Mouse (Mus musculus): ENCODE data around the gene Epgn. TPM values are rescaled to one million over a fixed set of nuclear protein-coding genes. Genes with fewer than 3 reads are reported as not detected.

Gene Epgn
- total RNA-seq, 1 experiment = not detected

DNA sequence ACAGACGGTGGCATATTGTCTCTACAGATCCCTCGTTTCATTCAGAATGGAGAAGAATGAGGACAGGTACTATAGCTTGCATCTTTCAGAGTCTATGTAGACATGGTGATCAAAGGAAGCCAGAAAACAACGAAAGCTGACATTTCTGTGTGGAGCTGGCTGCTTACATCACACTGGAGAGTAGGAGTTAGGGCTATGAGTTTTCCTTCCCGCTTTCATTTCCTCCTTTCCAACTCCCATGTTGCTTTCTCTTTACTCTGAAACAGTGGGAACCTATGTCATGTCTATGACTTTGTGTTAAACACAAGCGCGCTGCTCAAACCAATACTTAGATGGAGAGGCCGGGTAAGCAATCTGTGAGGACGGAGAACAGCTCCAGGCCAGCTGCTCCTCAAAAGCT is 27.3 kb upstream of the Epgn start:
- Histone ChIP-seq H3K9me3 (ENCODE audit: control insufficient read depth, insufficient read depth, low read depth, low read length) (no peaks in the 10 kb centered on the region), H3K36me3 (ENCODE audit: control insufficient read depth, insufficient read depth, low read length, poor library complexity, severe bottlenecking) (no peaks in the 10 kb centered on the region), H3K4me3 (ENCODE audit: insufficient read depth in 1 of 2, low read depth in 1 of 2, low read length in 2 of 2, poor library complexity in 1 of 2, severe bottlenecking in 1 of 2) (no peak overlapping the region), H3K9ac (ENCODE audit: insufficient read depth, low read depth, low read length, poor library complexity, severe bottlenecking) (no peak overlapping the region), H3K4me1 (ENCODE audit: control insufficient read depth in 2 of 2, insufficient read depth in 2 of 2, low read length in 2 of 2, poor library complexity in 1 of 2) (no peaks in the 10 kb centered on the region), H3K27ac (ENCODE audit: insufficient read depth, low read depth, low read length, poor library complexity, severe bottlenecking) (no peak overlapping the region)
- in situ Hi-C loops (cut with MboI; ENCODE audit: low sequenced_read_pairs in 2 of 2, unreplicated experiment in 2 of 2) = no loop called here
- TF ChIP-seq MAFK (IDR thresholded peaks at IDR 0.05; ENCODE audit: insufficient read depth, low read depth, low read length) = no peak
- TF ChIP-seq ZNF384 (IDR thresholded peaks at IDR 0.05; ENCODE audit: low read depth, low read length) = no peak
- no peak for TF ChIP-seq ZC3H11A (IDR thresholded peaks at IDR 0.05; ENCODE audit: borderline replicate concordance, low read depth, low read length)
- TF ChIP-seq HCFC1 (IDR thresholded peaks at IDR 0.05; ENCODE audit: borderline replicate concordance, insufficient read depth, low read length) = no peak
- no peak for TF ChIP-seq CHD2 (IDR thresholded peaks at IDR 0.05; ENCODE audit: low read depth, low read length)
- DNase-seq (ENCODE audit: low read depth, low spot score) = no peak

DNA sequence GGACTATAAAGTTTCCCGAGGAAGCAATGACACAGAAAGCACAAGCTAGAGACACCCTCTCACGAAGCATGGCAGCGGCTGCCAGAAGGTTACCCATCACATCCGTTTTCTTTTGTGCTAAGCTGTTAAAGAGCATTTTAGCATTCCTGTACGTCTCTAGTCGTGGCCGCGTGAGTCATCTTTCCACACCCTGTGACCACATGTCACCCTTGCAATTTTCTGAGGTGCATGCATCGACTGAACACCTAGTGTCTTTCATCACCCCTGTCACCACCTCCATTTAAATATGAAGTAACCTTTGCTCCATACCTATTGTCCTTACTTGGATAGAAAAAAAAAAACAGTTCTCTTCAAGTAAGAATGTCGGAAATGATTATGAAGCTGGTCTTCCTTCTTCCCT is 12.0 kb upstream of the Epgn start:
- TF ChIP-seq ZNF384 (IDR thresholded peaks at IDR 0.05; ENCODE audit: low read depth, low read length) (no peak), MAFK (IDR thresholded peaks at IDR 0.05; ENCODE audit: insufficient read depth, low read depth, low read length) (no peak), ZC3H11A (IDR thresholded peaks at IDR 0.05; ENCODE audit: borderline replicate concordance, low read depth, low read length) (no peak), CHD2 (IDR thresholded peaks at IDR 0.05; ENCODE audit: low read depth, low read length) (no peak), HCFC1 (IDR thresholded peaks at IDR 0.05; ENCODE audit: borderline replicate concordance, insufficient read depth, low read length) (no peak)
- in situ Hi-C loops (cut with MboI; ENCODE audit: low sequenced_read_pairs in 2 of 2, unreplicated experiment in 2 of 2) = no loop called here
- Histone ChIP-seq H3K27ac (ENCODE audit: insufficient read depth, low read depth, low read length, poor library complexity, severe bottlenecking) (no peak overlapping the region), H3K4me3 (ENCODE audit: insufficient read depth in 1 of 2, low read depth in 1 of 2, low read length in 2 of 2, poor library complexity in 1 of 2, severe bottlenecking in 1 of 2) (no peak overlapping the region), H3K4me1 (ENCODE audit: control insufficient read depth in 2 of 2, insufficient read depth in 2 of 2, low read length in 2 of 2, poor library complexity in 1 of 2) (no peaks in the 10 kb centered on the region), H3K9me3 (ENCODE audit: control insufficient read depth, insufficient read depth, low read depth, low read length) (no peaks in the 10 kb centered on the region), H3K9ac (ENCODE audit: insufficient read depth, low read depth, low read length, poor library complexity, severe bottlenecking) (no peak overlapping the region), H3K36me3 (ENCODE audit: control insufficient read depth, insufficient read depth, low read length, poor library complexity, severe bottlenecking) (no peaks in the 10 kb centered on the region)
- DNase-seq (ENCODE audit: low read depth, low spot score) = no peak

DNA sequence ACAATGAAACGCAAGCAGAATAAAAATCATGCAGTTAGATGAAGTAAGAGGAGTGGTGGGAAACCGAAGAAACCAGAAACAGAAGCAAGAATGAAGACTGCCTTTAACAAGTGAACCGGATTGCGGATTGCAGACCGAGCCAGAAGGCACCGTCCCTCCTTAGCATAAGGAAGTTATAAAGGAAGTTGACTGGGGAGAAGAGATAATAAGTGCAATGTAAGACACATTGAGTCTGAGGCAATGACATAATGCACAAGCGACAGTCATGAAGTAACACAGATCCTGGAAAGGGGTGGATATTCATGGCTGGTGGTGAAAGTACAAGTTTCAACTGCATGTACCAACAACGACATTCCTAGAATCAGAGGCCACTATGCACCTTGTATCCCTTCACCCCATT is 4.2 kb upstream of the Epgn start:
- no peak for TF ChIP-seq ZNF384 (IDR thresholded peaks at IDR 0.05; ENCODE audit: low read depth, low read length)
- TF ChIP-seq HCFC1 (IDR thresholded peaks at IDR 0.05; ENCODE audit: borderline replicate concordance, insufficient read depth, low read length) = no peak
- no peak for TF ChIP-seq MAFK (IDR thresholded peaks at IDR 0.05; ENCODE audit: insufficient read depth, low read depth, low read length)
- no peak for TF ChIP-seq ZC3H11A (IDR thresholded peaks at IDR 0.05; ENCODE audit: borderline replicate concordance, low read depth, low read length)
- TF ChIP-seq CHD2 (IDR thresholded peaks at IDR 0.05; ENCODE audit: low read depth, low read length) = no peak
- Histone ChIP-seq H3K9ac (ENCODE audit: insufficient read depth, low read depth, low read length, poor library complexity, severe bottlenecking) (no peak overlapping the region), H3K9me3 (ENCODE audit: control insufficient read depth, insufficient read depth, low read depth, low read length) (no peaks in the 10 kb centered on the region), H3K36me3 (ENCODE audit: control insufficient read depth, insufficient read depth, low read length, poor library complexity, severe bottlenecking) (no peaks in the 10 kb centered on the region), H3K4me3 (ENCODE audit: insufficient read depth in 1 of 2, low read depth in 1 of 2, low read length in 2 of 2, poor library complexity in 1 of 2, severe bottlenecking in 1 of 2) (no peak overlapping the region), H3K4me1 (ENCODE audit: control insufficient read depth in 2 of 2, insufficient read depth in 2 of 2, low read length in 2 of 2, poor library complexity in 1 of 2) (no peaks in the 10 kb centered on the region), H3K27ac (ENCODE audit: insufficient read depth, low read depth, low read length, poor library complexity, severe bottlenecking) (no peak overlapping the region)
- no peak for DNase-seq (ENCODE audit: low read depth, low spot score)
- in situ Hi-C loops (cut with MboI; ENCODE audit: low sequenced_read_pairs in 2 of 2, unreplicated experiment in 2 of 2) = no loop called here

DNA sequence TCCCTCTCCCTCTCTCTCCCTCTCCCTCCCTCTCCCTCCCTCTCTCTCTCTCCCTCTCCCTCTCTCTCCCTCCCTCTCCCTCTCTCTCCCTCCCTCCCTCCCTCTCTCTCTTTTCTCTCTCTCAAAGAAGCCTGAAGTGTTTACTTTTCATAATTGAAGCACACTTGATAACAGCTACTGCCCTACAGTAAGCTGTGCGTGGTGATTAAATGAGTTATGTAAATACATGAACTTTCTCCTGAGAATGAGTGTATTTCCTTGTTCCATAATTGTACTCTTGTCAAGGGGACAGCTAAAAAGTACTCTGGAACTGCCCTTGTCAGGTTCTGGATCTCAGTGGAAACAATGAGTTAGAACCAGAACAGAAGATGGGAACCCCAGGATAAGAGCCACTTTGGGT is 576 bp downstream of the Epgn start:
- H3K4me1 ChIP-seq (ENCODE audit: control insufficient read depth in 2 of 2, insufficient read depth in 2 of 2, low read length in 2 of 2, poor library complexity in 1 of 2) = no peaks in the 10 kb centered on the region
- H3K9me3 ChIP-seq (ENCODE audit: control insufficient read depth, insufficient read depth, low read depth, low read length) = no peaks in the 10 kb centered on the region
- H3K4me3 ChIP-seq (ENCODE audit: insufficient read depth in 1 of 2, low read depth in 1 of 2, low read length in 2 of 2, poor library complexity in 1 of 2, severe bottlenecking in 1 of 2) = no peak overlapping the region
- DNase-seq (ENCODE audit: low read depth, low spot score) = no peak
- in situ Hi-C loops (cut with MboI; ENCODE audit: low sequenced_read_pairs in 2 of 2, unreplicated experiment in 2 of 2) = no loop called here
- TF ChIP-seq CHD2 (IDR thresholded peaks at IDR 0.05; ENCODE audit: low read depth, low read length) = no peak
- no peak for TF ChIP-seq MAFK (IDR thresholded peaks at IDR 0.05; ENCODE audit: insufficient read depth, low read depth, low read length)
- TF ChIP-seq ZNF384 (IDR thresholded peaks at IDR 0.05; ENCODE audit: low read depth, low read length) = no peak
- no peak for TF ChIP-seq ZC3H11A (IDR thresholded peaks at IDR 0.05; ENCODE audit: borderline replicate concordance, low read depth, low read length)
- TF ChIP-seq HCFC1 (IDR thresholded peaks at IDR 0.05; ENCODE audit: borderline replicate concordance, insufficient read depth, low read length) = no peak
- H3K9ac ChIP-seq (ENCODE audit: insufficient read depth, low read depth, low read length, poor library complexity, severe bottlenecking) = no peak overlapping the region
- H3K36me3 ChIP-seq (ENCODE audit: control insufficient read depth, insufficient read depth, low read length, poor library complexity, severe bottlenecking) = no peaks in the 10 kb centered on the region
- H3K27ac ChIP-seq (ENCODE audit: insufficient read depth, low read depth, low read length, poor library complexity, severe bottlenecking) = no peak overlapping the region

DNA sequence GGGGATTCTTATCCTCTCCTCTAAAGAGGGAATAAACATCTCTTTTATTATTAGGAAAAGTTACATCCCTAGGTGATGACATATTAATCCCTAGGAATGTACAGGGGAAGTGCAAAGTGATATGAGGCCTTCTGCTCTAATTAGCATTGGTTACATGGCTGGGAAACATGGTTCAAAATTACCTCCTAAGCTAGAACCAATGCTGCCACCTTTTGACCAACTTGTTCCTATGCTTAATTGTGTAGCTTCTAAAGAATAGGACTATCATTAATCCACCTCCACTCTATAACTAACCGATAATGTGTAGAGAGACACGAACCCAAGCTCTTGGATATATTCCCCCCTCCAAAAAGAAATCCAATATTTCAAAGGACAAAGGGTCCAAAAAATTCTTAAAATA is 3.4 kb downstream of the Epgn start:
- no peak overlapping the region for H3K4me3 ChIP-seq (ENCODE audit: insufficient read depth in 1 of 2, low read depth in 1 of 2, low read length in 2 of 2, poor library complexity in 1 of 2, severe bottlenecking in 1 of 2)
- H3K4me1 ChIP-seq (ENCODE audit: control insufficient read depth in 2 of 2, insufficient read depth in 2 of 2, low read length in 2 of 2, poor library complexity in 1 of 2) = no peaks in the 10 kb centered on the region
- DNase-seq (ENCODE audit: low read depth, low spot score) = no peak
- no peak overlapping the region for H3K9ac ChIP-seq (ENCODE audit: insufficient read depth, low read depth, low read length, poor library complexity, severe bottlenecking)
- in situ Hi-C loops (cut with MboI; ENCODE audit: low sequenced_read_pairs in 2 of 2, unreplicated experiment in 2 of 2) = no loop called here
- no peak for TF ChIP-seq CHD2 (IDR thresholded peaks at IDR 0.05; ENCODE audit: low read depth, low read length)
- TF ChIP-seq HCFC1 (IDR thresholded peaks at IDR 0.05; ENCODE audit: borderline replicate concordance, insufficient read depth, low read length) = no peak
- no peak for TF ChIP-seq ZNF384 (IDR thresholded peaks at IDR 0.05; ENCODE audit: low read depth, low read length)
- no peak for TF ChIP-seq MAFK (IDR thresholded peaks at IDR 0.05; ENCODE audit: insufficient read depth, low read depth, low read length)
- no peak for TF ChIP-seq ZC3H11A (IDR thresholded peaks at IDR 0.05; ENCODE audit: borderline replicate concordance, low read depth, low read length)
- H3K36me3 ChIP-seq (ENCODE audit: control insufficient read depth, insufficient read depth, low read length, poor library complexity, severe bottlenecking) = no peaks in the 10 kb centered on the region
- no peaks in the 10 kb centered on the region for H3K9me3 ChIP-seq (ENCODE audit: control insufficient read depth, insufficient read depth, low read depth, low read length)
- H3K27ac ChIP-seq (ENCODE audit: insufficient read depth, low read depth, low read length, poor library complexity, severe bottlenecking) = no peak overlapping the region
